Mouse (Mus musculus) left cerebral cortex, postnatal 14 days (tissue): Measurements from ENCODE around the gene Eva1a. TPM values are rescaled to one million over a fixed set of nuclear protein-coding genes. Genes with fewer than 3 reads are reported as not detected.

ENCODE experiments used
- DNase-seq, 2 experiments: peaks; one replicate each; pipeline ENCODE4 v3.0.0; 2021 to 2022; ENCODE audit warnings: low spot score in 2 of 2, mixed read lengths in 1 of 2
- intact Hi-C: fragments of 180-260 bp; cut with DNase I; formaldehyde crosslinking; loops from one replicate; pipeline ENCODE4 v1.15.1; 2025
- long read RNA-seq, 2 experiments: library from polyadenylated mRNA; stranded (forward); transcript quantifications; one replicate each; pipeline ENCODE4 v2.0.0; 2021
- total RNA-seq, 2 experiments: library from RNA; stranded (reverse); gene quantifications; 2 replicates each; pipeline ENCODE4 v1.2.3; 2021

The Eva1a gene
- total RNA-seq: 10 to 100 TPM; 14.1 to 14.8 TPM
- long read RNA-seq, experiment 1, transcript Eva1a-201 (3 exons, 1,773 nt): major isoform, 31 of 33 reads
- long read RNA-seq, experiment 1, partial matches to known transcripts: 0 of 33 reads
- long read RNA-seq, experiment 1, other reads (novel, unspliced or antisense): 2 of 33 reads
- long read RNA-seq, experiment 2, transcript Eva1a-201 (3 exons, 1,773 nt): major isoform, 18 of 21 reads
- long read RNA-seq, experiment 2, partial matches to known transcripts: 1 of 21 reads
- long read RNA-seq, experiment 2, other reads (novel, unspliced or antisense): 2 of 21 reads

DNA sequence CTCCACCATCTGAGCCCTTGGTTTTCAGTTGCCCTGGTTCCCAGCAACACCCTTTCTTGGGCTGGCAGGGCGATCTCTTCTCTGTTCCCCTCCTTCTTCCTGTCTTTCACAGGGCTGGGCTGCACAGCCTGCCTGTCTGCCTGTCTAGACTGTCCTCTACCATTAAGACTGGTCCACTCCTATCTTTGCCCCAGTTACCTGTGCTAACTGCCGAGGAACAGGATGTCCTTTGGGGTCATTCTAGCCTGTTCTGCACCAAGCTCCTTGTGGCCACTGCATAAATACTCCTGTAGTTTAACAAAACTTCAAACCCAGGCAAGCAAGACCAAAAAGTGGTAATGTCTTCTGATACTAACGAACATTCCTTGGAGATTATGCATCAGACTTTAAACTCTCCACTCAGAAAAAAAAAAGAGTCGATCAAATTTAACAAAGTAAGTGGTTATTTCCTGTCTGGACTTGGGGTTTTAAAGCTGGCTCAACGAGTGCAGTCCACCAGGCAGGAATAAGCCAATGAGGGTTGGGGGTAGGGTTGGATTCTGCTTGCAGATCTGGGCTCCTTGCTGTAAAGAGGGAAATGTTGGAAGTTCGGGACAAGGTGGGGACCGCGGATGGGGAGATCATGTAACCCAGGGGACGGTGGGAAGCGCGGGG, at the start of gene Eva1a:
Gene Eva1a, plus strand, starts transcription at position 210 of the 654 bp plus-strand sequence.
- no peak for DNase-seq
- intact Hi-C loops: loop anchor here (5.0 kb wide), 1 partner anchor 54 kb away; no protein-coding TSS in a partner anchor

- no peak for DNase-seq
- intact Hi-C loops: no loop called here
These were observed 28.5 kb upstream of the Eva1a start for GRCm38 (mm10) chr6:82012392-82012791.

- intact Hi-C loops: no loop called here
- no peak for DNase-seq
These were observed 19.8 kb upstream of the Eva1a start for GRCm38 (mm10) chr6:82021074-82021473.

- intact Hi-C loops: no loop called here
- DNase-seq: no peak
These were observed 19.3 kb upstream of the Eva1a start for GRCm38 (mm10) chr6:82021494-82021893.

- intact Hi-C loops: no loop called here
- no peak for DNase-seq
These were observed 11.0 kb upstream of the Eva1a start for GRCm38 (mm10) chr6:82029611-82030510.

GRCm38 (mm10) chr6:82030511-82030884, 10.3 kb upstream of the Eva1a start:
- intact Hi-C loops: no loop called here
- no peak for DNase-seq

- DNase-seq: no peak
- intact Hi-C loops: no loop called here
These were observed 3.6 kb upstream of the Eva1a start for GRCm38 (mm10) chr6:82037211-82037610.

GRCm38 (mm10) chr6:82039193-82039592, 1.6 kb upstream of the Eva1a start:
- intact Hi-C loops: no loop called here

GRCm38 (mm10) chr6:82039968-82040367, 875 bp upstream of the Eva1a start:
- intact Hi-C loops: loop anchor here (5.0 kb wide), 1 partner anchor 53 kb away; no protein-coding TSS in a partner anchor
- no peak for DNase-seq

More at GRCm38 (mm10) chr6:82039193-82039592, 1.6 kb upstream of the Eva1a start:
- DNase-seq: no peak

GRCm38 (mm10) chr6:82041488-82042295, 849 bp downstream of the Eva1a start:
- DNase-seq: peak in 1 of 2 experiments; percentile 16
- intact Hi-C loops: loop anchor here (2.0 to 5.0 kb wide), 2 partner anchors 54 to 77 kb away; no protein-coding TSS in a partner anchor

DNA sequence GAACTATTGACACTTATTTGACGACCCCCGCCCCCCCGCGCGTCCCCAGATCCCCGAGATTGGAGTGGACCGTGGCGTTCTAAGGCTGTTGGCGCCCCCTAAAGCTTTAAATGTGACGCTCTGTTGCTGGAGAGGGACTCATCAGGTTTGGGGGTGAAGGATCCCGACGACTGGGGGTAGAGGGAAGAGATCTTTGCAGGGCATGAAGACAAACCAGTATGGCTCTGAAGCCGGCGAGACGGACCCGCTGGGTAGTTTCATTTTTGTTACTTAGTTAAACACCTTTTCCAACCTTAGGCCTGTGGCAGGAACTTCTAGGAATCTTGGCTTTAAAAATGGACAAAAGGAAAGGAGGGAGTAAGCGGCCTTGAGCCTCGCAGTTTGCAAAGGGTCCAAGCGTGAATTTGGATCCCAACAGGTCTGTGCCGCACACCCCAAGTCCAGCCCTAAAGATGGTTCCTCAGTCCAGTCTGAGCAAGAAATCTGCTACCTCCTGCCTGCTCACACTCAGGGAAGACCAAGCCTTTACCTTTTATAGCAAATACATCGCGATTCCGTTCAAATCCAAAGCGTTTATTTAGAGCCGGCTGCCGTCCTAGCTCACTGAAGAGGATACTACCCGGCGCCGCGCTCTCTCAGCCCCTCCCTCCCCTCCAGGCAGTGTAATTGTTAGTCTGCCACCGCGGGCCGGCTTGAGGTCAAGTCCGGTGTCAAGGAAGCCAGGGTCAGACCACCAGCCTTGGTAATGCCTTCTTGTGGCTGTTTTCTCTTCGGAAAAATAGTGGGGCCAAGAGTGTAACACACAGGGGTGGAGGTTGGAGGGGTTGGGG, 1.7 kb downstream of the Eva1a start:
- intact Hi-C loops: loop anchor here (2.0 to 5.0 kb wide), 2 partner anchors 55 to 76 kb away; no protein-coding TSS in a partner anchor

GRCm38 (mm10) chr6:82043634-82044033, 2.8 kb downstream of the Eva1a start:
- intact Hi-C loops: loop anchor here (2.0 to 5.0 kb wide), 2 partner anchors 56 to 75 kb away; no protein-coding TSS in a partner anchor
- DNase-seq: no peak

More for the DNA sequence above, 1.7 kb downstream of the Eva1a start:
- peak in 1 of 2 experiments; percentile 31 for DNase-seq

GRCm38 (mm10) chr6:82044509-82044908, 3.7 kb downstream of the Eva1a start:
- DNase-seq: no peak
- intact Hi-C loops: loop anchor here (5.0 kb wide), 1 partner anchor 57 kb away; no protein-coding TSS in a partner anchor

GRCm38 (mm10) chr6:82047977-82048376, 7.1 kb downstream of the Eva1a start:
- DNase-seq: no peak
- intact Hi-C loops: no loop called here

GRCm38 (mm10) chr6:82050201-82050600, 9.4 kb downstream of the Eva1a start:
- no peak for DNase-seq
- intact Hi-C loops: no loop called here

GRCm38 (mm10) chr6:82051569-82051968, 10.7 kb downstream of the Eva1a start:
- intact Hi-C loops: no loop called here
- DNase-seq: no peak

GRCm38 (mm10) chr6:82052047-82052725, 11.3 kb downstream of the Eva1a start:
- DNase-seq: no peak
- intact Hi-C loops: no loop called here
